Mouse (Mus musculus) megakaryocyte, embryonic 14.5 days (primary cell): ENCODE data around the gene Snapc3.

Source experiments
- FLI1 ChIP-seq: IDR thresholded peaks from 2 replicates; pipeline ENCODE4 v1.6.1; 2012; ENCODE audit warnings: low read length, inconsistent platforms, mixed read lengths
- GATA1 ChIP-seq: IDR thresholded peaks from 3 replicates; pipeline ENCODE4 v1.6.1; 2012; ENCODE audit warnings: mixed read lengths, low read length, inconsistent platforms, borderline replicate concordance

DNA sequence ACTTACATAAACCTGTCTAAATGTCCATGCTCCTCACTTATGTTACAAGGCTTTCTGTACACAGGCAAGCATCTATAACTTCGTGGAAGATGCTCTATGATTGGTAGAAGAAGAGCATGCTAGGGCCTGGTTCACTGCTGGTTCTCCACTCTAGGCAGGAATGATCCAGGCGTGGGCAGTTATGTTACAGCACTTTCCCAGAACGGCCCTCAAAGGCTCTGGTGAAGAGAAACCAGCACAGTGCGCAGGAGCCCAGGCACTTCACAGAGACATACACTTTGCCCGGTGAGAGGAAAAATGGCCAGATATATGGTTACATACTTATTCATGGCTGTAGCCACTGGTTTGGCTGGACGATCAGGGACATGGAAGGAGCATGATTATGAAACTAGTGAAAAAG is 37.8 kb upstream of the Snapc3 start:
- no peak for TF ChIP-seq GATA1
- no peak for TF ChIP-seq FLI1
